Mouse (Mus musculus): ENCODE measurements around the gene Txndc11.
"Not testable (repeated sequence)": the region's sequence is repeated elsewhere in the genome, so short reads cannot be mapped to it uniquely, and the experiment has no call there.

Txndc11 gene

DNA sequence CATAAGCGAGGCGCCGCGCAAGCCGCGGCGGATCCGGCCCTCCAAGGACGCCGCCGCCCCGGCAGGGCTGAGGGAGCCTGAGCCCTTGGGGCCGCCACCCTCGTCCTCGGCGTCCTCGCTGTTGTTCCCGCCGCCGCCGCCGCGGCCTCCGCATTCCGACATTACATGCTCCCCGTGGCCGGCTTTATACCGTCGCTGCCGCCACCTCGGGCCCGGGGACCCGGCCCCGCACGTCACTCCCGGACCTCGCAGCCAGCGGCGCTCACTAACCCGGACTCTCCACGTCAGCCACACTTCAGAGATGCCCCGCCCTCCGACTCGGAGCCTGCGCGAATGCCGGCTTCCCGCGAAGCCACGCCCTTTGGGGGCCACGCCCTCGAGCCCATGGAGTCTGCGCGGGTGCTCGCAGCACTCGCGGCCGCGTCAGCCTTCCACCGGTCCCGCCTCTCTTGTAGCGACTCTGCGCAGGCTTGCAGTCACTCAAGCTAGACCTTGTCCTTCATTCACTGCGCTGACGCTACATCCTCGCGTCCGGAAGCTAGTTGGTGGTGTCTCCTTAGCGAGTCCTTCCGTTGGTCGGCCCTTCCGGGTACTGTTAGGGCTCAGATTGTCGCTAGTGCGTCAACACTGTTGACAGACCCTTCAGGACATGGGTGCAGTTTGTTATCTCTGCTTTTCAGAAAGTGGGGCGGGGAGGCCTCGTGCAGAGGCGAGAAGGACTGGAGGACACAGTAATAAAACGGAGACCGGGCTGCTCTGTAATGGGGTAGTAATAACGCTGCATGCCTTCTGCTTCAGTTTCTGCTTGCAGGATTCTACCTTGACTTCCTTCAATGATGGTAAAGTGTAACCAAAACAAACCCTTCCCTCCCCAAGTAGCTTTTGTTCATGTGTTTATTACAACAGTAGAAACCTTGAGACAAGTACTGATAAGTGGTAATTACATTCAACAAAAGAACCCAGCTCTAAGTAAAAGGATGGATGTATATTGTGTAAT lies at the start of gene Txndc11:
Txndc11 (minus strand) TSS at position 303 of the 997 bp plus-strand sequence.
- DNase-seq = peak; percentile 99

DNA sequence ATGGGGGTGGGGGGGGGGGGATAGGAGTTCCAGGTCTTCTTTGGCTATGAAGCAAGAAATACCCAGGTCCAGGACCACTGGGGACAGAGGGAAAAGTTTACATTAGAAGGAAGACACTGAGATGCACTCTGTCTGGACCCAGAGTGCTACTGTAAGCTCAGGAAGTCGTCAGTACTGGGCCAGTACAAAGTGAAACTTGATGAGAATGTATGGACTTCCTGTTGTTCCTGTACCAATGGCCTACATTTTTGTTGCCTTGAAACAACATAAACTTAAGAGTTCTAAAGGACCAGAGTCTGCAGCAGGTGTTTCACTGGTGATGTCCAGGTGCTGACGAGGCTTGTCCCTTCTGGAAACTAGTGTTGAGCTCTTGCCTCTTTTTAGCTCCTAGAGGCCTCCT lies 43.0 kb upstream of the Txndc11 start:
- DNase-seq = no peak

GRCm38 (mm10) chr16:11176884-11177244 lies 42.4 kb upstream of the Txndc11 start:
- no peak for DNase-seq

DNA sequence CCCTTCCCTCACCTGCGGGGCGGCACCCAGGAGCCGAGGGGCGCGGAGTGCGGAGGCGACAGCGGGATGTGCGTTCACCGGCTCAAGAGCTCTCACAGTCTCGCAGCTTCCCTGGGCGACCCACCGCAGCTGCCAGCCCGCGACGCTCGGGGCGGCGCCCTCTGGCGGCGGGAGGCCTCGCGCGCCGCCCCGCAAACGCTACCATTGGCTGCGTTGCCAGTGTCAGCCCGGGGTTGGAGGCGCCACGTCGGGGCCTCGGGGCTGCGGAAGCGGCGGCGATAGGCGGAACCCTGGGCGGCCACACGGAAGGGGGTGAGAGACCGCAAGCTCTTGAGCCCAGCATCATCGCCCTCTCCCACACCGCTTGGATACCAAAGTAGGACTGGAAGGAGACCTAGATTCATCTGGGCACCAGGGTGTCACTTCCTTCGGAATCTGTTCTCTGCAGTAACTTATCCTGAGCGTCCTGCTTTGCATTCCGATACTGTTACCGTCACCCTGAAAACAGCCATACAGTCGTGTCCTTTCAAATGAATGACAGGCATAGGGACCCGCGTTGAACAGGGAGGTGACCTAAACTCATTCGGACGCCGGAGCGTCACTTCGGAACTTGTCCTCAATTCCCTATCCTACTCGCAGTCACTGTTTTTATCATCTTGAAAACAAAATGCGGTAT lies 41.9 kb upstream of the Txndc11 start, which contains the start of gene Zc3h7a:
Zc3h7a (minus strand) TSS at position 186 of the 676 bp plus-strand sequence.
- DNase-seq = peak; percentile 91

GRCm38 (mm10) chr16:11175489-11176207 lies 41.2 kb upstream of the Txndc11 start:
- DNase-seq = peak; percentile 69

GRCm38 (mm10) chr16:11175100-11175488 lies 40.6 kb upstream of the Txndc11 start:
- DNase-seq = no peak

GRCm38 (mm10) chr16:11174671-11175081 lies 40.2 kb upstream of the Txndc11 start:
- DNase-seq = no peak

DNA sequence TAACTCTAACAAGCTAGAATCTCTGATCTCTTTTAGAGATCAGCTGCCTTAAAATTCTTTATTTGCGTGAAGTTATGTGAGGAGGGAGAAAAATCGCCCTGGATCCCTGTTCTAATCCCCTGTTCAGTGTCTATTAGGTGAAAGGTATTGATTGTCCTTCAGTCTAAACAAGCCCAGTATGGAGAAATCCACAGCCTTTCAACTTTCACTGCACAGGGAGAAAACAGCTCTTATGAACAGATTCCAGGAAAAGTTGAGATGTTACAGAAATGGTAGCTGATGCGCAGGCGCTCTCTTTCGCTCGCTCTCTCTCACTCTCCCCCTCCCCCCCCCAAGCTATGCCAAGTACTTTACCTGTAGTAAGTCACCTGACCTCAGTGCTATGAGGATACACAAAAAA lies 37.2 kb upstream of the Txndc11 start:
- no peak for DNase-seq

- DNase-seq = no peak
Measured at GRCm38 (mm10) chr16:11166431-11166830, 32.0 kb upstream of the Txndc11 start.

- no peak for DNase-seq
Measured at GRCm38 (mm10) chr16:11164695-11165255, 30.3 kb upstream of the Txndc11 start.

DNA sequence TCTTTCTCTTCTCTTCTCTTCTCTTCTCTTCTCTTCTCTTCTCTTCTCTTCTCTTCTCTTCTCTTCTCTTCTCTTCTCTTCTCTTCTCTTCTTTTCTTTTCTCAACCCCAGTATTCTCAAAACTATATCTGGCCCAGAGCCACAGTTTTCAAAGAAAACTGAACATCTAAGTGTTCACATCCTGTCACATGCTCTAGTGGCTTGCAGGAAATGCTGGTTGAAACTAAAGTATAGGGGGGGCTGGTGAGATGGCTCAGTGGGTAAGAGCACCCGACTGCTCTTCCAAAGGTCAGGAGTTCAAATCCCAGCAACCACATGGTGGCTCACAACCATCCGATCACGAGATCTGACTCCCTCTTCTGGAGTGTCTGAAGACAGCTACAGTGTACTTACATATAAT lies 23.3 kb upstream of the Txndc11 start:
- not testable (repeated sequence) for DNase-seq

DNA sequence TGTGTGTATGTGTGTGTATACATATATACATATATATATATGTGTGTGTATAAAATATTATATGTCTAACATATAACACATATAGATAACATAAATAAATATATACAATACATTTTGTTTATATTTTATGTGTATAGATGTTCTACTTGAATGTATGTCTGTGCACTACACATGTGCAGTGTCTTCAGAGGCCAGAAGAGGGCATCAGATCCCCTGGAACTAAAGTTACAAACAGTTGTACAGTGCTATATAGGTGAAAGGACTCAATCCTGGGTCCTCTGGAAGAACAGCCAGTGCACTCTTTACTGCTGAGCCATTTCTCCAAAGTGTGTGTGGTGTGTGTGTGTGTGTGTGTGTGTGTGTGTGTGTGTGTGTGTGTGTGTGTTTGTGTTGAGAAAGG lies 20.1 kb upstream of the Txndc11 start:
- DNase-seq = no peak

DNA sequence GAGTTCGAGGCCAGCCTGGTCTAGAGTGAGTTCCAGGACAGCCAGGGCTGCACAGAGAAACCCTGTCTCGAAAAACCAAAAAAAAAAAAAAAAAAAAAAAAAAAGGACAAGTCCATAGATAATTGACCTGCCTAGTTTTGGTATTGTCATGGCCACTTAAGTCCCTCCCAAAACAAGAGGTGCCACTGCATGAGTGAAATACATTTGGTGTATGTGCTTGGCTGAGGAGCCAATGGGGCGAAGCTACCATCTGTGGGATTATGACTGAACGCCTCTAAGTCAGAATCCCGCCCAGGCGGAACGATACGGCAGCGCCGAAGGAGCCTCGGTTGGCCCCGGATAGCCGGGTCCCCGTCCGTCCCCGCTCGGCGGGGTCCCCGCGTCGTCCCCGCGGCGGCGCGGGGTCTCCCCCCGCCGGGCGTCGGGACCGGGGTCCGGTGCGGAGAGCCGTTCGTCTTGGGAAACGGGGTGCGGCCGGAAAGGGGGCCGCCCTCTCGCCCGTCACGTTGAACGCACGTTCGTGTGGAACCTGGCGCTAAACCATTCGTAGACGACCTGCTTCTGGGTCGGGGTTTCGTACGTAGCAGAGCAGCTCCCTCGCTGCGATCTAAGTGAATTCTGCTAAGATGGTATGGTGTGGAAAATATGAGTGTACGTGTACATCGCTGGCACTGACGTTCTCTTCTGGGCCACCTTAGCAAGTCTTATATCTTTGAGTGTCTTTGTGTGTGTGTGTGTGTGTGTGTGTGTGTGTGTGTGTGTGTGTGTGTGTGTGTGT lies 9.4 kb upstream of the Txndc11 start:
- peak; percentile 98 for DNase-seq

DNA sequence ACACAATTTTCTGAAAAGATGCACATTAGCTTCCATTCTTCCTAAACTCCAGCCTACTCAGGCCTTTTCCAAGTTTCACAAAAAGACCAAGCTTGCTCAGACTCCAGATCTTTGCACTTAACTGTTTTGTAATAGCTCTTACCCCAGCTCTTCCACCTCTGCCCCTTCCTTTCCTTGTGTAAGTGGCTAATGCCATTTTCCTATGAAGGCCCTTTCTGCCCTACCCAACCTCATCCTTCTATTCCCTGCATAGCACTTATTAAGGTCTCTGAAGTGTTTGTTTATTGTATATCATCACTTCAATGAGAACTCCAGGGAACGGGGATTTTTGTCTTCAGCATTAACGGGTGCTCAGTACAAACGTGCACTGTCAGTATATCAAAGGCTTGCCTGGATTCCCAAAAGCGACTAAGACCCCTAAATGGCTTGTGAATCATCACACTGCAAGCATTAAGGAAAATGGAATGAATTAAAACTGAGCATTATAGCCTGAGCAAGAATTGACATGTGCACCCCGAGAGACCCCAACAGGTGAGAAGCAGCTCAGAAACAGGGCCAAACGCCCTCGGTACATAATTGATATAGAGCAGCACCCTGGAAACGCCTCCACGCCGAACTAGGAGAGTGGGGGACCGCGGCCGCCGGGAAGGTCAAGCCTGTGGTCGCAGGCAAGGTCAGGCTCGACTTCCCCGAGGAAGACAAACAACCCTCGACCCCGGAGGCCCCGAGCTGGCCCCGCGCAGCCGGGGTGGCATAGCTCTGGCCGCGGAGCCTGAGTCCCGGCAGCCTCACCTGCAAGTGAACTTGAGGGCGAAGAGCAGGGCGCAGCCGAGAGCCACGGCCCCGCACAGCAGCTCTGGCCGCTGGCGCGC lies 738 bp downstream of the Txndc11 start:
- no peak for DNase-seq

DNA sequence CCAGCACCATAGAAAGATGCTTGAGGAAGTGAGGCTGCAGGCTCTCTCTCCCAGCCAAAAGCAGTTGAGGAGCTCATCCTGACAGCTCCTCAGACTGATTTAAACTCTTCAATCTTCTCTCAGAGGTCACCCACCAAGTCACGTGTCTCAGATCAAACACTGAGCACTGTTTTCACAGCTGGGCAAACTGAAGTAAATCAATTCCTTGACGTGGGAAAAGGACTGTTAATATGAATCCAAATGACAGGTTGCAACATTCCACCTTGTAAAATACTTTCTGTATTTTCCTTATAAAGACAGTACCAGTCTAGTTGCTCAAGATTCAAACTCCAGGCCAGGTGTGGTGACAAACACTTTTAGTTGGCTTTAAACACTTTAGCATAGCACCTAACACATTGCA lies 1.6 kb downstream of the Txndc11 start:
- no peak for DNase-seq

DNA sequence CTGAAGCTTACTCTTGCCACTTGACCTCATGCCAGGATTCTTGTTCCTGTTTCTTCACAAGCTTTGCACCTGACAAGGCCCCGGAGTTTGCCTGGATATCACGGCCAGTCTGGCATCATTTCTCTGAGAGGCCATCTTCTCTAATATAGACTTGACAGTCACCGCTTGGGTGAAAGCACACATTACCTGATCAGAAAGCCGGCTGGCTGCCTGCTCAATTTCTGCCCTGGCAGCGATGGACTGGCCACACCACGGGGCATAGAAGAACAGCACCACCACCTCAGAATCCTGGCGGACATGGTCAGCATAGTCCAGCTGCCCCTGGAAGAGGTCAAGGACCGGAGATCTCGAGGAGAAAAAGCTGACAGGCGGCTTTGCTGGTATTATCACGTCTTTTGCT lies 6.1 kb downstream of the Txndc11 start:
- DNase-seq = peak; percentile 72

GRCm38 (mm10) chr16:11125371-11125770 lies 9.1 kb downstream of the Txndc11 start:
- DNase-seq = peak; percentile 64

DNA sequence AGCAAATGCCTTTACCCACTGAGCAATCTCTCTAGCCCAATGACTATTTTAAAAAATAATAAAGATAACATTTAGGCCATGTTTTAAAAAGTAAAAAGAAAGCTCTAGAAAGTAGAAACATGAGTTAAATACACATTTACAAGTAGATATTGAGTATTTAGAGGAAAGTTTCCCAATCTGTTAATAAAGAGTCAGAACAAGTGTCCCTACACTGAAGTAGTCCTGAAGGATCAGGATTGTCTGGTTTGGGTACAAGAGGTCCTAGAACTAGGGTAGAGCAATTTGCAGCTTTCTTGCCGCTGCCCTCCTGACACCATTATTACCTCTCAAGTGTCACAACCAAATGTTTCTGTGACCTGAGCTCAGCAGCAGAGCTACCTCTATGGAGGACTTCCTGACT lies 10.3 kb downstream of the Txndc11 start:
- no peak for DNase-seq

GRCm38 (mm10) chr16:11122625-11123024 lies 11.8 kb downstream of the Txndc11 start:
- DNase-seq = no peak

GRCm38 (mm10) chr16:11109198-11109740 lies 25.2 kb downstream of the Txndc11 start:
- DNase-seq = no peak

GRCm38 (mm10) chr16:11104905-11105304 lies 29.5 kb downstream of the Txndc11 start:
- no peak for DNase-seq
